Mouse (Mus musculus) CH12.LX (cell line): ENCODE data around the gene Tm4sf19. TPM values are rescaled to one million over a fixed set of nuclear protein-coding genes. Genes with fewer than 3 reads are reported as not detected.
A peak's percentile ranks its signal among the peaks of the same experiment; 100 is the strongest.

Source experiments
- DNase-seq: peaks from one replicate; pipeline ENCODE4 v3.0.0-alpha.2; 2013; ENCODE audit errors: extremely low read depth
- H3K27ac ChIP-seq: 2 replicates; pipeline ENCODE4 v1.5.1; 2012; ENCODE audit warnings: low read depth, mild to moderate bottlenecking, control low read depth, moderate library complexity; ENCODE audit not compliant: insufficient read depth
- H3K27me3 ChIP-seq: replicated peaks from 2 replicates; pipeline ENCODE3; 2012; ENCODE audit warnings: inconsistent platforms
- H3K36me3 ChIP-seq, 2 experiments: replicated peaks in 1 of 2; 2 replicates each; pipeline versions ENCODE3 to v1.6.1; 2012; ENCODE audit warnings: inconsistent platforms in 1 of 2, low read length in 1 of 2, mild to moderate bottlenecking in 1 of 2, mixed read lengths in 1 of 2, moderate library complexity in 1 of 2; ENCODE audit not compliant: control insufficient read depth in 1 of 2, insufficient read depth in 1 of 2
- H3K4me1 ChIP-seq, 2 experiments: 2 replicates each; pipeline ENCODE4 v1.6.1; 2012; ENCODE audit warnings: inconsistent platforms in 1 of 2, moderate library complexity in 1 of 2; ENCODE audit not compliant: insufficient read depth in 2 of 2, control insufficient read depth in 1 of 2
- H3K4me2 ChIP-seq: 2 replicates; pipeline ENCODE4 v1.6.1; 2012; ENCODE audit warnings: low read depth, mild to moderate bottlenecking, control low read depth; ENCODE audit not compliant: poor library complexity, insufficient read depth, severe bottlenecking
- H3K4me3 ChIP-seq, 3 experiments: fragments of 150-350 bp in 1 of 3; sonication (generic) in 1 of 3; replicated peaks in 1 of 3; 2 replicates each; pipeline versions ENCODE3 to v1.5.1; 2011 to 2012; ENCODE audit warnings: low read depth in 2 of 3, low read length in 2 of 3, mild to moderate bottlenecking in 2 of 3, moderate library complexity in 2 of 3, control low read depth in 1 of 3, improper control_type of control experiment in 1 of 3, inconsistent platforms in 1 of 3, mixed read lengths in 1 of 3; ENCODE audit not compliant: poor library complexity in 1 of 3
- H3K79me2 ChIP-seq: replicated peaks from 2 replicates; pipeline ENCODE4 v1.6.1; 2012; ENCODE audit warnings: mild to moderate bottlenecking, moderate library complexity; ENCODE audit not compliant: control insufficient read depth, poor library complexity, insufficient read depth, severe bottlenecking; ENCODE audit errors: extremely low read depth
- H3K9ac ChIP-seq: 2 replicates; pipeline ENCODE4 v1.6.1; 2012; ENCODE audit warnings: low read depth, mild to moderate bottlenecking, control low read depth, moderate library complexity; ENCODE audit not compliant: insufficient read depth
- H3K9me3 ChIP-seq: replicated peaks from 2 replicates; pipeline ENCODE3; 2012; ENCODE audit warnings: low read length, inconsistent platforms, mixed read lengths
- BHLHE40 ChIP-seq: IDR thresholded peaks from 2 replicates; pipeline ENCODE4 v1.6.1; 2011; ENCODE audit warnings: mild to moderate bottlenecking, low read depth, low read length, improper control_type of control experiment
- CTCF ChIP-seq, 2 experiments: IDR thresholded peaks in 1 of 2; conservative IDR thresholded peaks in 1 of 2; 2 replicates each; pipeline ENCODE4 v1.5.1; 2011 to 2012; ENCODE audit warnings: low read depth in 2 of 2, low read length in 2 of 2, improper control_type of control experiment in 1 of 2, inconsistent platforms in 1 of 2, mild to moderate bottlenecking in 1 of 2, moderate library complexity in 1 of 2
- E2F4 ChIP-seq: IDR thresholded peaks from 2 replicates; pipeline ENCODE4 v1.6.1; 2011; ENCODE audit warnings: low read depth, low read length, improper control_type of control experiment; ENCODE audit not compliant: insufficient replicate concordance
- ELF1 ChIP-seq: IDR thresholded peaks from 2 replicates; pipeline ENCODE4 v1.6.1; 2014; ENCODE audit warnings: low read depth, mild to moderate bottlenecking, inconsistent platforms, low read length, improper control_type of control experiment
- ETS1 ChIP-seq: conservative IDR thresholded peaks from 2 replicates; pipeline ENCODE4 v1.6.1; 2012; ENCODE audit warnings: low read depth, mild to moderate bottlenecking, inconsistent platforms, low read length, improper control_type of control experiment, moderate library complexity
- HCFC1 ChIP-seq: IDR thresholded peaks from 2 replicates; pipeline ENCODE4 v1.6.1; 2012; ENCODE audit warnings: low read depth, mild to moderate bottlenecking, inconsistent platforms, low read length, improper control_type of control experiment
- IRF4 ChIP-seq: IDR thresholded peaks from 2 replicates; pipeline ENCODE4 v1.6.1; 2014; ENCODE audit warnings: low read depth, mild to moderate bottlenecking, inconsistent platforms, low read length, improper control_type of control experiment
- MAFK ChIP-seq: IDR thresholded peaks from 2 replicates; pipeline ENCODE4 v1.6.1; 2011; ENCODE audit warnings: low read length, improper control_type of control experiment; ENCODE audit not compliant: insufficient replicate concordance
- MYC ChIP-seq: IDR thresholded peaks from 2 replicates; pipeline ENCODE4 v1.6.1; 2011; ENCODE audit warnings: low read depth, mild to moderate bottlenecking, improper control_type of control experiment, low read length
- NRF1 ChIP-seq: IDR thresholded peaks from 2 replicates; pipeline ENCODE4 v1.6.1; 2014; ENCODE audit warnings: low read depth, mild to moderate bottlenecking, inconsistent platforms, low read length, improper control_type of control experiment, moderate library complexity
- RAD21 ChIP-seq: IDR thresholded peaks from 2 replicates; pipeline ENCODE4 v1.6.1; 2011; ENCODE audit warnings: low read depth, mild to moderate bottlenecking, low read length, improper control_type of control experiment, moderate library complexity
- SMC3 ChIP-seq: IDR thresholded peaks from 2 replicates; pipeline ENCODE4 v1.6.1; 2011; ENCODE audit warnings: low read depth, low read length, improper control_type of control experiment
- USF1 ChIP-seq: IDR thresholded peaks from 2 replicates; pipeline ENCODE4 v1.6.1; 2014; ENCODE audit warnings: low read depth, mild to moderate bottlenecking, inconsistent platforms, low read length, improper control_type of control experiment
- ZC3H11A ChIP-seq: IDR thresholded peaks from 2 replicates; pipeline ENCODE4 v1.6.1; 2012; ENCODE audit warnings: low read depth, mild to moderate bottlenecking, inconsistent platforms, low read length, improper control_type of control experiment
- ZKSCAN1 ChIP-seq: IDR thresholded peaks from 2 replicates; pipeline ENCODE4 v1.6.1; 2012; ENCODE audit warnings: low read depth, inconsistent platforms, low read length, improper control_type of control experiment, borderline replicate concordance
- ZMIZ1 ChIP-seq: IDR thresholded peaks from 2 replicates; pipeline ENCODE4 v1.6.1; 2012; ENCODE audit warnings: low read depth, mild to moderate bottlenecking, inconsistent platforms, low read length, improper control_type of control experiment
- dilution Hi-C: fragments of 300-500 bp; cut with MboI; formaldehyde crosslinking; loops from 2 replicates; pipeline ENCODE4 v1.14.3; 2020; ENCODE audit warnings: low sequenced_read_pairs; ENCODE audit not compliant: extremely low pct_unique_long_range_greater_than_20kb, extremely low pct_ligation_motif_present
- in situ Hi-C: fragments of 300-500 bp; cut with MboI; formaldehyde crosslinking; loops from 3 replicates; pipeline ENCODE4 v1.14.3; 2019; ENCODE audit warnings: low sequenced_read_pairs, low pct_ligation_motif_present, low pct_unique_long_range_greater_than_20kb, mixed read lengths
- polyA plus RNA-seq: library from polyadenylated mRNA; unstranded; fragments of >175 nt; gene quantifications from 2 replicates; pipeline ENCODE4 v1.2.1, GENCODE M21; 2012; ENCODE audit warnings: low read depth; ENCODE audit not compliant: insufficient read length
- total RNA-seq, 2 experiments: library from RNA; depleted of rRNA; stranded (reverse); fragments of 300-350 nt in 1 of 2; fragments of >200 nt in 1 of 2; gene quantifications; 2 replicates each; pipeline ENCODE4 v1.2.3; 2012 to 2014

Tm4sf19 gene
- total and polyA plus RNA-seq, 3 experiments = 0.25 to 1.3 (median 0.78) TPM

GRCm38 (mm10) chr16:32363530-32363929, 36.8 kb upstream of the Tm4sf19 start:
- Histone ChIP-seq H3K27me3 (no peaks in the 10 kb centered on the region), H3K36me3 (peaks cover 28 to 71% of the 10 kb centered on the region in 2 experiments), H3K4me1 (no peaks in the 10 kb centered on the region)
- dilution Hi-C loops (no loop called here), in situ Hi-C loops (no loop called here)
- TF ChIP-seq ZKSCAN1 (no peak), MAFK (peak; percentile 59; the same call in 1 of the 2 replicates)
- TF ChIP-seq, all 38 proteins: peak for 1
- no peaks in the 10 kb centered on the region for H3K9me3 ChIP-seq
- DNase-seq = no peak
- H3K27ac ChIP-seq = no peak overlapping the region
- H3K79me2 ChIP-seq = no peaks in the 10 kb centered on the region; the same call in 1 of the 2 replicates
- H3K4me3 ChIP-seq = no peak overlapping the region
- H3K4me2 ChIP-seq = no peak overlapping the region
- H3K9ac ChIP-seq = no peak overlapping the region

- no peak overlapping the region for H3K27ac ChIP-seq
- in situ Hi-C loops (no loop called here), dilution Hi-C loops (no loop called here)
- no peaks in the 10 kb centered on the region for H3K27me3 ChIP-seq
- no peaks in the 10 kb centered on the region; the same call in 1 of the 2 replicates for H3K79me2 ChIP-seq
- DNase-seq = no peak
- no peak overlapping the region for H3K9ac ChIP-seq
- H3K4me1 ChIP-seq = no peaks in the 10 kb centered on the region
- H3K36me3 ChIP-seq = peaks cover 37 to 81% of the 10 kb centered on the region in 2 experiments
- no peak overlapping the region for H3K4me2 ChIP-seq
- no peak overlapping the region for H3K4me3 ChIP-seq
- no peak for TF ChIP-seq ZMIZ1
- no peak for TF ChIP-seq BHLHE40
- TF ChIP-seq USF1 = no peak
- TF ChIP-seq RAD21 = peak; percentile 59
- no peak for TF ChIP-seq ELF1
- TF ChIP-seq CTCF (conservative IDR thresholded peaks at IDR 0.05 in 1 of 2, IDR thresholded peaks at IDR 0.05 in 1 of 2; ENCODE audit: low read depth in 2 of 2, low read length in 2 of 2) = peak; percentile 24 to 75; a peak in 3 of 4 replicates
- TF ChIP-seq ZC3H11A = no peak
- TF ChIP-seq MYC = no peak
- no peak for TF ChIP-seq HCFC1
- peak; percentile 80 for TF ChIP-seq SMC3
- H3K9me3 ChIP-seq = no peaks in the 10 kb centered on the region
Observed at GRCm38 (mm10) chr16:32371351-32371750, 29.0 kb upstream of the Tm4sf19 start.

GRCm38 (mm10) chr16:32379575-32379974, 20.7 kb upstream of the Tm4sf19 start:
- Histone ChIP-seq H3K9ac (no peak overlapping the region), H3K4me3 (no peak overlapping the region), H3K79me2 (no peaks in the 10 kb centered on the region), H3K27ac (no peak overlapping the region), H3K36me3 (peaks cover 64 to 90% of the 10 kb centered on the region in 2 experiments), H3K9me3 (peaks cover 6% of the 10 kb centered on the region), H3K4me2 (no peak overlapping the region), H3K4me1 (no peaks in the 10 kb centered on the region), H3K27me3 (no peaks in the 10 kb centered on the region)
- dilution Hi-C loops = no loop called here
- TF ChIP-seq NRF1 (no peak), BHLHE40 (no peak), E2F4 (no peak), ZMIZ1 (no peak), IRF4 (no peak), ETS1 (no peak)
- no peak for DNase-seq
- in situ Hi-C loops = no loop called here
